Mouse (Mus musculus) macrophage (primary cell): Measurements from ENCODE around the gene Plch1. TPM values are rescaled to one million over a fixed set of nuclear protein-coding genes. Genes with fewer than 3 reads are reported as not detected.

ENCODE experiments used
- H3K27ac ChIP-seq: fragments of 350-480 bp; formaldehyde crosslinking; 2 replicates; pipeline ENCODE4 v1.9.0; 2021
- H3K36me3 ChIP-seq: fragments of 350-480 bp; formaldehyde crosslinking; 2 replicates; pipeline ENCODE4 v1.9.0; 2021; ENCODE audit errors: inconsistent target
- H3K4me3 ChIP-seq: fragments of 350-480 bp; formaldehyde crosslinking; 2 replicates; pipeline ENCODE4 v1.9.0; 2021; ENCODE audit errors: inconsistent target
- H3K79me2 ChIP-seq: fragments of 350-480 bp; formaldehyde crosslinking; 2 replicates; pipeline ENCODE4 v1.9.0; 2021; ENCODE audit errors: inconsistent target
- WGBS: methylation state at CpG from one replicate; pipeline ENCODE4 v1.1.7; 2026; ENCODE audit warnings: inconsistent platforms; ENCODE audit not compliant: missing documents; 5-methylcytosine and 5-hydroxymethylcytosine counted together
- polyA plus RNA-seq: library from polyadenylated mRNA; stranded (reverse); fragments of 250-400 nt; gene quantifications from 3 replicates; pipeline ENCODE4 v1.2.4, GENCODE M21; 2018; ENCODE audit warnings: inconsistent platforms
- total RNA-seq, 78 experiments: library from RNA; depleted of rRNA; stranded (reverse); fragments of 250-400 nt; gene quantifications; 1 replicate in 9 of 78; 2 replicates in 24 of 78; 3 replicates in 43 of 78; 4 replicates in 2 of 78; pipeline ENCODE4 v1.2.4; 2018; ENCODE audit warnings: inconsistent platforms in 56 of 78

Plch1 gene
- not detected for total RNA-seq (2018; cell fraction: chromatin; rRNA removed)
- not detected for total RNA-seq (2018; cell fraction: cytosol; rRNA removed)
- total RNA-seq (2018; cell fraction: nucleus; rRNA removed), result not detected
- not detected in 3 replicates for polyA plus RNA-seq

DNA sequence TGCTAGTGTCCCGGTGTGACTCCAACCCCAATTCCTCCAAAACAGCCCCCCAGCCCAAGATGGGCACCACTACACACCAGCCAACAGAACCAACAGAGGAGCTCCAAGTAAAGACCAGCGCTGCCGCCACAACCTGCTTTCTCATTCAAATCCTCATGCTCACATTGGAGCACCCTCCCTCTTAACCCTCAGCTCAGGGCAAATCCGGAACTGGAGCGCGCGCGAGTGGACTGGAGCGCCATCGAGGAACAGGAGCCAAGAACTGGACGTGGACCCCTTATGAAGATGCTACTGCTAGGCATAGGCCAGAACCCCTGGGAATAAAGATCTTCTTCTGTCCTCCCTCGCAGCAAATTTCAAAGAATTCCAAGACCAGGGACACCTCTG is at the start of gene Plch1:
Gene Plch1, minus strand, starts transcription at position 164 of the 387 bp plus-strand sequence.
- under 1% methylated on average over 12 of the region's 12 CpGs for WGBS

DNA sequence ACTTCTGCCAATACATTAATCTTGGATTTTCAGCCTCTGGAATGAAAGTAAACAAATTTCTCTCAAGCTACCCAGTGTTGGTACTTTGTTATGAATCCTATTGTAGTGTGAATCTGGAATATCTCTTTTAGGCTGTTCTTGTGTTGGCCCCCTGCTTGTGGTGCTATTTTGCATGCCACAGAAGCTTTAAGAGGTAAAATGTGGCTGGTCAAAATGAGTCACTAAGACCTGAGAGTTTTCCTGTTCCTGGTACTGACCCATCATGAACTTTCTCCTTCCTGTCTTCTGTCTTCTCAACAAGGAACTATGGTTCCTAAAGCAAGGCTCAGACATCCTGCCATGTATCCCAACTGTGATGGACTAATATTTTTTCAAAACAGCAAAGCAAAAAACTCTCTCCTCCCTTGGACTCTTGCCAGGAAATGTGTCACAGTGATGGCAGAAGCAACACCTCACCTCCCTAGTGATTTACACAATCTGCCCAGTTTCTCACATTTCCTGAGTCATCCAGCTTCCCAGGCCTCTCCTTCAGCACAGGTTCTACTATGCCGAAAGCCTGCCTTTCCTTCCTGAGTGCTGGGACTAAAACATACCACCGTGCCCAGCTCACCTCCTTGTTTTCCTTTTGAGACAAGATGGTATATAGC is 42.1 kb upstream of the Plch1 start:
- H3K79me2 ChIP-seq, result no peaks in the 10 kb centered on the region
- H3K27ac ChIP-seq, result no peak overlapping the region
- WGBS, result 82% methylated on average over 2 of the region's 2 CpGs
- peaks cover 12% of the 10 kb centered on the region; the same call in 1 of the 2 replicates for H3K36me3 ChIP-seq
- no peak overlapping the region for H3K4me3 ChIP-seq

More for the DNA sequence above, at the start of gene Plch1:
- H3K36me3 ChIP-seq, result no peaks in the 10 kb centered on the region
- H3K27ac ChIP-seq, result no peak within 1 kb of the TSS
- H3K79me2 ChIP-seq, result no peaks in the 10 kb centered on the region
- peak within 1 kb of the TSS; percentile 7; the same call in 1 of the 2 replicates for H3K4me3 ChIP-seq

DNA sequence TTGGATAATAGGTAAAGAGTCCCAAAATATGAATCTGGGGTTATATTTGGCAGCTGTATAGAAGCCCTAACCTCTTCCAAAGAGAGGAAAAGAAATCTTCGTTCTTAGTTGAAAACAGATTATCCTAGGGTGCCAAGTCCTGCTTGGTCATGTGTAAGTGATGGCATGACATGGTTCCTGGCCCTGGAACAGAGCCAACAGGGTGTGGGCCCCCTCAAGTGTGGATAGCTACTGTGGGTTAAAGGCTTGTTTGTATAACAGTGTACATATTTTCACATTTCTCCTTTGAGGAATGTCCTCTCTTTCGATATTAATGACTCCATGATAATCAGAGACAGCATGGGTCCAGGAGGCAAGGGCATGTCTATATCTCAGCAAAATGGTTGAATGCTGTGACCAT is 39.7 kb upstream of the Plch1 start:
- no peak overlapping the region for H3K4me3 ChIP-seq
- H3K27ac ChIP-seq, result no peak overlapping the region
- WGBS, result 88% methylated on average over 2 of the region's 2 CpGs
- no peaks in the 10 kb centered on the region for H3K79me2 ChIP-seq
- H3K36me3 ChIP-seq, result 0 out of 2 replicates have a peak, but pooled peaks cover 3% of the 10 kb centered on the region

DNA sequence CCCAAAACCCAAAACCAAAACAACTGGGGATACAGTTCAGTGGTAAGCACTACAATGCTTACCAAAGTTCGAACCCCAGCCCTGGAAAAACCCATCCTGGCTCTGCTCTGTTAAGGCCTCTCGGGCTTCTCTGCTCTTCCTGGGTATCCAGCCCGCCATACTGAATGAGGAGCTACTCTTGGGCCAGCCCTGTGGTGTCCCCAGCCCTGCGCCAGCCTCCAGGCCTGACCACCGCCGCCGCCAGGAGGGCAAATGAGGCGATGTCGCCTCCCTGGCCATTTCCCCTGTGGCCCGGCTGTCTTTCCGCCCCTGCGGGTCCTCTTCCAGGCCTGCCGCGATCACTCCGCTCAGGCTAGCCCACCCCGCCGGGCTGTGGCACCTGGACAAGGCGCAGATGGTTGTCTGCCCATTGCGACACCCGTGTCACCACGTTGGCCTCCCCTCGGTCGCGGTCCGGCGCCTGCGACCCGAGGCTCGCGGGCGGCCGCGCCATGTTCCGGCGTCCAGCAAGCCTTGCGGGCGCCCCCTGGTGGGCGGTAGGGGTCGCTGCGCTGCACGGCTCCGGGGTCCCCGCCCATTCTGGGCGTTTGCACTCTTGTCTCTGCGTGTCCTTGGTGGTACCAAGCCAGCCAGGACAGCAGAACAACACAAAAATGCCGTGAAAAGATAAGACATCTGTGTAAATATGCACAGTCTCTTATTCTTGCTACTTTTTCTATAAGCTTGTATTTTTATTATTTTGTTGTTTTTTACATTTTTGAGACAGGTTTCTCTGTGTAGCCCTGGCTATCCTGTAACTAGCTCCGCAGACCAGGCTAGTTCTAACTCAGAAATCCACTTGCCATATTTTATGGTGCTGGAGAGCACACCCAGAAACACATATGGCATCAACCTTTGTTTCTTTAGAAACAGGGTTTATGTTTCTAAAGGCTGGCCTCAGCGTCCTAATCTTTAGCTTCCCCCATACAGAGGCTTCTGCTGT is 29.9 kb upstream of the Plch1 start, which contains the start of gene E130311K13Rik:
Gene E130311K13Rik, minus strand, starts transcription at position 595 of the 982 bp plus-strand sequence.
- WGBS, result 8% methylated on average over 37 of the region's 48 CpGs
- Histone ChIP-seq H3K27ac (no peak within 1 kb of the TSS), H3K36me3 (no peaks in the 10 kb centered on the region), H3K79me2 (no peaks in the 10 kb centered on the region), H3K4me3 (peak within 1 kb of the TSS; percentile 17)

DNA sequence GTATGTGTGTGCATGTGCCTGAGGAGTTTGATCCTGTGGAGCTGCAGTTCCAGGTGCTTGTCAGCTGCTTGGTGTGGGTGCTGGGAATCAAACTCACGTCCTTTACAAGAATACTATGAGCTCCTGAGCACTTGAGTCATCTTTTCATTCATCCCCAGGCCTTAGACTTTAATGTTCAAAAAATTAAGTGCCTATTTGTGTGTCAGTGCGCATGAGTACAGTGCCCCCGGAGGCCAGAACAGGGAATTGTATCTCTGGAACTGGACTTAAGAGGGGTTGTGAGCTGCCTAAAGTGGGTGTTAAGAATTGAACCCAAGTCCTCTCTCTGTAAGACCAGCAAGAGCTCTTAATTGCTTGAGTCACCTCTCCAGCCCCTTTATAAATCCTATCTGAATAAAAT is 20.4 kb upstream of the Plch1 start:
- no peak overlapping the region for H3K4me3 ChIP-seq
- 95% methylated on average over 3 of the region's 3 CpGs for WGBS
- no peaks in the 10 kb centered on the region for H3K79me2 ChIP-seq
- H3K27ac ChIP-seq, result no peak overlapping the region
- H3K36me3 ChIP-seq, result no peaks in the 10 kb centered on the region; the same call in 1 of the 2 replicates

DNA sequence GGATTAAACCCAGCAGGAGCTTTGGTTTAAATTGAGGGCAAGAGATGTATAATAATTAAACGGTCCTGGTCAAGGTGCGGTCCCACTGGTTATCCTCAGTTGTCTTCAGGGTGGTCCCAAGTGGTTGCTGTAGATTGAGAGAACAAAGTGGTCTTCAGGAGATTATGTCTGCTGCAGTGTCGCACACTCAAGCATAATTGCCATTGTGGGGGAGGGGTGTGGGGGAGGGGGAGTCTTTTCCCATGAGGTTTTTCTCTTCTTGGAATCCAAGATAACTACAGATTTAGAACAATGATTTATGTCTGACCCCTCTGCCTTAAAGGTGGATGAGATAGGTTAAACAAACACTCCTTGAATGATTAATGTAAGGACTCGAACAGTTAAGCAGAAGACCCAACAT is 11.0 kb upstream of the Plch1 start:
- H3K36me3 ChIP-seq, result no peaks in the 10 kb centered on the region; the same call in 1 of the 2 replicates
- H3K27ac ChIP-seq, result no peak overlapping the region
- H3K79me2 ChIP-seq, result no peaks in the 10 kb centered on the region
- H3K4me3 ChIP-seq, result no peak overlapping the region
- 96% methylated on average over 4 of the region's 4 CpGs for WGBS

DNA sequence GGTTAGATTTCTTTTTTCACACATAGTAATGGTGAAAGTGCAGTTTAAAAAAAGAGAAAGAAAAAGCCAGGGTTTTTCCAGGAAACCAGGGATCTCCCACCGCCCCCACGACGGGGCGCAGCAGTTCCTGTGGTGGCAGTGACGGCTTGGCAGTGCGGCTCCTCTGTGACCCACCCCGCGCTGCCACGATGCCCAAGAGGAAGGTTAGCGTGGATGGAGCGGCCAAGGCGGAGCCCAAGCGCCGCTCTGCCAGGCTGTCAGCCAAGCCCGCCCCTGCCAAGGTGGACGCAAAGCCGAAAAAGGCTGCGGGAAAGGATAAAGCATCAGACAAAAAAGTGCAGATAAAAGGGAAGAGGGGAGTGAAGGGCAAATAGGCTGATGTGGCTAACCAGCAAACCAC is 6.0 kb upstream of the Plch1 start:
- no peak overlapping the region for H3K4me3 ChIP-seq
- 1% methylated on average over 18 of the region's 18 CpGs for WGBS
- H3K36me3 ChIP-seq, result no peaks in the 10 kb centered on the region
- H3K27ac ChIP-seq, result no peak overlapping the region
- H3K79me2 ChIP-seq, result no peaks in the 10 kb centered on the region

DNA sequence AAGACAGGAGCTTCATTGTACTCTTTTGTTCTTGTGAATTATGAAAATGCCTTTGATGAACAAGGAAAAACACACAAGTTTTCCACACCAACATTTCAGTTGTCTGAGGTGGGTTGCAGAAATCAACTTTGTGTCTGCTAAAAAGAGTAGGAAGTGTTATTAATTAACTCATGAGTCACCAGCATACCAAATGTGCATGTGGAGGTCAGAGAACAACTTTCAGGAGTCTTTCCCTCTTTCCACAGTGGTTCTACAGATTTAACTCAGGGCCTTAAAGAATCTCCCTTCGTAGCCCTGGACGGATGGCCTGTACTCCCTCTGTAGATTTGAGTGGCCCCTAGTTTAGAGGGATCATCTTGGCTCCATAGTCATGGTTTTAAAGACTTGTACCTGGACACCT is 4.9 kb upstream of the Plch1 start:
- 96% methylated on average over 2 of the region's 2 CpGs for WGBS
- Histone ChIP-seq H3K27ac (no peak overlapping the region), H3K4me3 (no peak overlapping the region), H3K36me3 (no peaks in the 10 kb centered on the region), H3K79me2 (no peaks in the 10 kb centered on the region)

DNA sequence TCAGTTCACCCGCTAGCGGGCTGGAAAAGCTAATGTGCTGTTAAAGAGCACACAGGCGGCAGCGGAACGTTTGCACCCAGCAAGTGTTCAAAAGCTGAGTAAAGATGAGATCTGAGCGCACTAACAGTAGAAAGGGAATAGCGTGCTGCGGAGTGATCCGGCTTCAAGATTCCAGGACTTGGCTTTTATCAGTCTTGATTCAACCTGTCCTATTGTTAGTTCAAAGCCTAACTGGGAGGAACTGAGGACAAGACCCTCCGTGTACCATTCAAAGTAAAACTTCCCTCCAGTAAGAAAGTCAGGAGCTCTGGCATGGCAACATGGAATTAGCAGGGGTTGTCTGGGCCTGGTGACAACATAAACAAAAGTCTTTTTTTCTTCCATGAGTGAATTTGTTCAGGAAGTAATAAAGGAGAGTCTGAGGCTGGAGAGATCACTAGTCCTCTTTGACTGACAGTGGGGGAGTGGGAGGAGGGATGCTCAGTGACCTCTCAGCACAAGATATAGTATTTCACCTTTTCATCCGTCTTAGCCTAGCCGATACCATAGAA is 824 bp upstream of the Plch1 start:
- no peak overlapping the region for H3K27ac ChIP-seq
- WGBS, result 34% methylated on average over 12 of the region's 12 CpGs
- no peaks in the 10 kb centered on the region for H3K79me2 ChIP-seq
- no peaks in the 10 kb centered on the region for H3K36me3 ChIP-seq
- H3K4me3 ChIP-seq, result no peak overlapping the region

DNA sequence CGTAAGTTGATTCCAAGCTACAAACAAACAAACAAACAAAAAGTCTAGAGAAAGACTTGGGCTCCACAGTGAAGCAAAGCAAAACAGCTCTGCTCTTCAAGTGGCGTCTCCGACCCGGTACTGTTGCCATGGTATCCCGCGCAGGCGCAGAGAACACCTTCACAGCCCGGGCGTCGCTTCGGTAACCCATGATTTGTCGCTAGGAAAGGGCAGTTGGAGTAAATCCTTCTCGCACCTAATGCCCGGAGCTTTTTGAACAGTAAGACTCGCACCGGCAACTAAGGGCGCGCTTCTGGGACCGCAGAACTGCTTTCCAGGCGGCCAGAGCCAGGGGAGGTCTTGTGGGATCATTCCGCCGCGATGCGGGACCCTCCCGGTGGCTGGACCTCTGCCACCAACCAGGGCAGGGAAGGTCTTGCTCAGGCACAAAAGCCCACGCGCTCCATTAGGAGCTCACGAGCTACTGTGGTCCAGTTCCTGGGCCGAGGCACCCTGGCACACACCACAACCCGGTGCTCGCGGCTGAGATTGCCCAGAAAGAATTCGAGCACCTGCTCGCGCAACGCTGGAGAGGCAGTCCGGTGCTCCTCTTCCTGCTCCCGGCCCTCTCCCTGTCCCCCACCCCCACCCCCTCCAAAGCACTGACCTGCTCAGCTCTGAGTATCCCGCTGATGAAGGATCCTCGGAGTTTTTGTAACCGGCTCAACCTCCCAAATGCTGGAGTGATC is 527 bp downstream of the Plch1 start:
- WGBS, result under 1% methylated on average over 41 of the region's 41 CpGs
- Histone ChIP-seq H3K27ac (no peak overlapping the region), H3K4me3 (peak overlapping the region; percentile 7; the same call in 1 of the 2 replicates), H3K36me3 (no peaks in the 10 kb centered on the region), H3K79me2 (no peaks in the 10 kb centered on the region)

DNA sequence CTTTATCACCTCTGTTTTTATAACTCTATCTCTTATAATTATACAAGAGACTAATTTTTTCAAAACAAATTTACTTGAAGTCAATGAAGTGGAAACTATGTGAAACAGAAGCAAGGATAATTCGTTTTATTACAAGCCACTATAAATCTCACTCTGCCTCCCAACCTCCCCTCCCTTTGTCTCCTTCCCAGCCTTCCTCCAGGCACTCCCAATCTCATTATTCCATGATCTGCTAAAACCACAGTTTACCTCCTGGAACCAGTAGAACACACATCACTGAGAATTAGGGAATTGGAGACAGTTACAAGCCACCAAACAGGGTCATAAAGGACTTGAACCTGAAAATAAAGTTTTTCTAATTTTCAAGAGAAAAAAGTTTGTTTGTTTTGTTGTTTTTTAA is 2.1 kb downstream of the Plch1 start:
- H3K27ac ChIP-seq, result no peak overlapping the region
- H3K79me2 ChIP-seq, result no peaks in the 10 kb centered on the region
- H3K36me3 ChIP-seq, result no peaks in the 10 kb centered on the region
- no peak overlapping the region for H3K4me3 ChIP-seq
- WGBS, result 100% methylated on average over 1 of the region's 1 CpGs

DNA sequence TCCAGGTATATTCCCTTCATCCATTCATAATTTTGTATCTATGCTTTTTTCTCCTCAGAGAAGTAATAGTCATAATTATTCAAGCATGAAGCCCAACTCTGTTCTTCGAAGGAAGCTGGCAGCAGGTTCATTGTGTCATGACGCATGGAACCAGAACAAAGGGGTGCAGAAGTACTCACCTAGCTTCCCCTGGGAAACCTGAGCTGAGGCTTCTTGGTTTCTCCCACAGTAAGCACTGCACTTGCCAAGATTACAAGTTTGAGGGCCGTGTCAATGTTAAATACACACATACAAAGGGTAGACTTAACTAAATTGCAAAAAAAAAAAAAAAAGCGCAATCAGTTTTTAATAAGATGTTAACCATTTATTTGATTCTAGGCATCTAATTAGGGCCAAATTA is 3.0 kb downstream of the Plch1 start:
- no peaks in the 10 kb centered on the region for H3K36me3 ChIP-seq
- H3K27ac ChIP-seq, result no peak overlapping the region
- no peaks in the 10 kb centered on the region for H3K79me2 ChIP-seq
- WGBS, result 100% methylated on average over 3 of the region's 4 CpGs
- no peak overlapping the region for H3K4me3 ChIP-seq

DNA sequence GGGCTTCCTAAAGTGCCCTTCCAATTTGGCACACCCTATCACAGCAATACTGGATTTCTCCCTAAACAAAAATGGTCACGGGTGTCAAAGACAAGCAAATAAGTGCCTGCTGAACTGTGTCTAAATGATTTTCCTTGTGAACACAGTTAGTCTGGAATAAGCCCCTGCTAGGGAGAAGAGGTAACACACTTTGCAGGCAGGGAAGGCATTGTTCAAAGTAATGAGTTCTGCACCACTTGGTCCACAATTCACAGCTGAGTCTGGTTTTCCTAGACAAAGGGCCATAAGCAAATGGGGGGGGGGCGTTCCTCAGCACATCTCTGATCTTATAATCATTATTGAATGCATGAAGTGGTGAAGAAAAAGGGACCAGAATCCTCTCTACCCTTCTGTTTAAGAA is 3.5 kb downstream of the Plch1 start:
- WGBS, result 75% methylated on average over 2 of the region's 2 CpGs
- H3K79me2 ChIP-seq, result no peaks in the 10 kb centered on the region
- no peak overlapping the region for H3K27ac ChIP-seq
- no peaks in the 10 kb centered on the region for H3K36me3 ChIP-seq
- H3K4me3 ChIP-seq, result no peak overlapping the region

DNA sequence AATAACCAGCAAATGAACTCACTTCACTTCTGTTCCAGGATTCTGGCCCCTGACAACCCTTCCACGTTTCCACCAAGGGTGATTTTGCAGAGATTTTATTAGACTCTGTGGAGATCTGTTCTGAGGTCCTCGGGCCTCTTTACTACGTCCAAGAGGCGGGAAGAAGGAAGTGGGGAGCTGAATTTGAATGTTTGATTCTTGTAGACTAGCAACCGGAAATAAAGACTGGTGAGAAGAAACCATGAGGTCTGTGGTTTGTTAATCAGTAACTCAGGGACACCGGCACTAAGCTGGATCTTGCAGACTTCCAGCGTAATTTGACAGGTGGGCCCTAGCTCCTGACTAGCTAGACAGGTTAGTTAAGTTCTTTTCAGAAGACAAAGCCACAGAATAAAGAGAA is 5.6 kb downstream of the Plch1 start:
- WGBS, result 4% methylated on average over 7 of the region's 7 CpGs
- H3K4me3 ChIP-seq, result no peak overlapping the region
- H3K36me3 ChIP-seq, result no peaks in the 10 kb centered on the region
- no peak overlapping the region for H3K27ac ChIP-seq
- no peaks in the 10 kb centered on the region for H3K79me2 ChIP-seq
